Mouse (Mus musculus) liver, adult 2 months (tissue): ENCODE measurements around the gene Ager.

Source experiments
- CTCF ChIP-seq: fragments of 200-500 bp; IDR thresholded peaks from 2 replicates; pipeline ENCODE4 v1.5.1; 2011; ENCODE audit warnings: low read depth, low read length, control low read depth
- POLR2A ChIP-seq: fragments of 200-500 bp; IDR thresholded peaks from 2 replicates; pipeline ENCODE4 v1.6.1; 2011; ENCODE audit warnings: low read length, control low read depth; ENCODE audit not compliant: insufficient read depth; ENCODE audit errors: extremely low read depth

GRCm38 (mm10) chr17:34639461-34640255, 42.0 kb downstream of the Ager start:
- TF ChIP-seq CTCF (no peak), POLR2A (no peak)
